Mouse (Mus musculus) lung, postnatal 25 days (tissue): ENCODE measurements at regions not wholly inside any gene's neighbourhood (a gene's known extent, or its start where the extent isn't known, plus 50 kb on each side); places are given as distances from the start of the nearest gene placed in this dataset.

Experiments used
- DNase-seq: peaks from one replicate; pipeline ENCODE4 v3.0.0; 2022; ENCODE audit warnings: low spot score

- peak; percentile 66 for DNase-seq
Measured at GRCm38 (mm10) chr2:124718985-124719384, 348.9 kb upstream of the Slc24a5 start.

- peak; percentile 33 for DNase-seq
Measured at GRCm38 (mm10) chr2:124719820-124720478, 348.0 kb upstream of the Slc24a5 start.

- DNase-seq = no peak
Measured at GRCm38 (mm10) chr2:124720593-124721445, 347.1 kb upstream of the Slc24a5 start.

GRCm38 (mm10) chr2:124724171-124724570 is 343.8 kb upstream of the Slc24a5 start:
- DNase-seq = no peak

GRCm38 (mm10) chr2:124724827-124725480 is 343.0 kb upstream of the Slc24a5 start:
- DNase-seq = no peak

GRCm38 (mm10) chr2:124727979-124728378 is 339.9 kb upstream of the Slc24a5 start:
- DNase-seq = no peak

GRCm38 (mm10) chr2:124732593-124732992 is 335.3 kb upstream of the Slc24a5 start:
- no peak for DNase-seq

- no peak for DNase-seq
Measured at GRCm38 (mm10) chr2:124740848-124741247, 327.1 kb upstream of the Slc24a5 start.

- DNase-seq = no peak
Measured at GRCm38 (mm10) chr2:124742964-124743363, 325.0 kb upstream of the Slc24a5 start.

- no peak for DNase-seq
Measured at GRCm38 (mm10) chr2:124745045-124745444, 322.9 kb upstream of the Slc24a5 start.

- DNase-seq = no peak
Measured at GRCm38 (mm10) chr2:124747119-124747518, 320.8 kb upstream of the Slc24a5 start.

GRCm38 (mm10) chr2:124747627-124748026 is 320.3 kb upstream of the Slc24a5 start:
- DNase-seq = no peak

- DNase-seq = no peak
Measured at GRCm38 (mm10) chr2:124751832-124752231, 316.1 kb upstream of the Slc24a5 start.

- no peak for DNase-seq
Measured at GRCm38 (mm10) chr2:124753717-124754116, 314.2 kb upstream of the Slc24a5 start.

- no peak for DNase-seq
Measured at GRCm38 (mm10) chr2:124755244-124755643, 312.7 kb upstream of the Slc24a5 start.

- DNase-seq = peak; percentile 71
Measured at GRCm38 (mm10) chr2:124758992-124759391, 308.9 kb upstream of the Slc24a5 start.

GRCm38 (mm10) chr2:124763650-124764049 is 304.3 kb upstream of the Slc24a5 start:
- no peak for DNase-seq

- no peak for DNase-seq
Measured at GRCm38 (mm10) chr2:124764186-124764910, 303.6 kb upstream of the Slc24a5 start.

GRCm38 (mm10) chr2:124769267-124769967 is 298.5 kb upstream of the Slc24a5 start:
- no peak for DNase-seq

GRCm38 (mm10) chr2:124770028-124770427 is 297.9 kb upstream of the Slc24a5 start:
- DNase-seq = no peak

- peak; percentile 43 for DNase-seq
Measured at GRCm38 (mm10) chr2:124772055-124772708, 295.7 kb upstream of the Slc24a5 start.
